Mouse (Mus musculus): ENCODE data around the gene Tmem72. TPM values are rescaled to one million over a fixed set of nuclear protein-coding genes. Genes with fewer than 3 reads are reported as not detected.

Tmem72 gene
- total and polyA plus RNA-seq, 3 experiments, result 0.01 to 0.04 TPM; not detected in 1

- no peak overlapping the region for H3K27ac ChIP-seq (ENCODE audit: control insufficient read depth, low read depth, low read length)
- H3K4me3 ChIP-seq (ENCODE audit: control insufficient read depth in 1 of 2, insufficient read depth in 1 of 2, low read depth in 2 of 2, low read length in 2 of 2), result no peak overlapping the region
- H3K27me3 ChIP-seq (ENCODE audit: control insufficient read depth in 1 of 2, insufficient read depth in 2 of 2, low read length in 2 of 2), result no peaks in the 10 kb centered on the region
- H3K9ac ChIP-seq (ENCODE audit: control insufficient read depth, low read depth, low read length, poor library complexity, severe bottlenecking), result no peak overlapping the region
- no peaks in the 10 kb centered on the region for H3K9me3 ChIP-seq (replicated peaks; ENCODE audit: insufficient read depth, low read length)
- no peaks in the 10 kb centered on the region for H3K36me3 ChIP-seq (ENCODE audit: control insufficient read depth in 1 of 2, insufficient read depth in 2 of 2, low read length in 2 of 2)
- DNase-seq (ENCODE audit: low read depth, low spot score), result no peak
- no peaks in the 10 kb centered on the region for H3K79me2 ChIP-seq (ENCODE audit: control insufficient read depth, insufficient read depth, low read length, poor library complexity)
- no peaks in the 10 kb centered on the region for H3K4me1 ChIP-seq (ENCODE audit: control insufficient read depth in 1 of 2, insufficient read depth in 2 of 2, low read length in 2 of 2)
- no peak for TF ChIP-seq ETS1 (IDR thresholded peaks at IDR 0.05; ENCODE audit: low read depth, low read length)
- no peak for TF ChIP-seq POLR2AphosphoS5 (IDR thresholded peaks at IDR 0.05; ENCODE audit: borderline replicate concordance, low read depth, low read length)
- no peak for TF ChIP-seq SMC3 (IDR thresholded peaks at IDR 0.05; ENCODE audit: low read depth, low read length)
- no peak for TF ChIP-seq TAL1 (IDR thresholded peaks at IDR 0.05; ENCODE audit: low read length)
- TF ChIP-seq HCFC1 (IDR thresholded peaks at IDR 0.05; ENCODE audit: low read depth, low read length), result no peak
- no peak for TF ChIP-seq POLR2A (IDR thresholded peaks at IDR 0.05; ENCODE audit: control insufficient read depth in 1 of 2, insufficient read depth in 1 of 2, low read depth in 1 of 2, low read length in 2 of 2, poor library complexity in 1 of 2)
- TF ChIP-seq MYC (IDR thresholded peaks at IDR 0.05; ENCODE audit: low read depth, low read length), result no peak
- TF ChIP-seq NELFE (IDR thresholded peaks at IDR 0.05; ENCODE audit: low read depth, low read length), result no peak
- TF ChIP-seq NRF1 (IDR thresholded peaks at IDR 0.05; ENCODE audit: insufficient read depth, low read depth, low read length, poor library complexity, severe bottlenecking), result no peak
- TF ChIP-seq MXI1 (IDR thresholded peaks at IDR 0.05; ENCODE audit: low read depth, low read length), result no peak
- no peak for TF ChIP-seq USF1 (IDR thresholded peaks at IDR 0.05; ENCODE audit: low read depth, low read length)
- TF ChIP-seq ZMIZ1 (IDR thresholded peaks at IDR 0.05; ENCODE audit: low read depth, low read length), result no peak
Observed at GRCm38 (mm10) chr6:116715166-116715565, 1.5 kb downstream of the Tmem72 start.

- no peak for TF ChIP-seq POLR2AphosphoS5 (IDR thresholded peaks at IDR 0.05; ENCODE audit: borderline replicate concordance, low read depth, low read length)
- no peak for TF ChIP-seq HCFC1 (IDR thresholded peaks at IDR 0.05; ENCODE audit: low read depth, low read length)
- TF ChIP-seq POLR2AphosphoS2 (IDR thresholded peaks at IDR 0.05; ENCODE audit: low read length), result no peak
- no peak for TF ChIP-seq ZMIZ1 (IDR thresholded peaks at IDR 0.05; ENCODE audit: low read depth, low read length)
- no peak for TF ChIP-seq GATA1 (IDR thresholded peaks at IDR 0.05; ENCODE audit: low read depth, low read length)
- no peak for TF ChIP-seq CHD2 (IDR thresholded peaks at IDR 0.05; ENCODE audit: low read length)
- no peak for TF ChIP-seq GABPA (IDR thresholded peaks at IDR 0.05; ENCODE audit: low read depth, low read length)
- no peak for TF ChIP-seq MAFK (IDR thresholded peaks at IDR 0.05; ENCODE audit: borderline replicate concordance, low read depth, low read length)
- TF ChIP-seq JUND (IDR thresholded peaks at IDR 0.05; ENCODE audit: low read depth, low read length), result no peak
- no peak for TF ChIP-seq MAZ (IDR thresholded peaks at IDR 0.05; ENCODE audit: low read depth, low read length)
- no peak for TF ChIP-seq ETS1 (IDR thresholded peaks at IDR 0.05; ENCODE audit: low read depth, low read length)
- no peak for TF ChIP-seq E2F4 (IDR thresholded peaks at IDR 0.05; ENCODE audit: borderline replicate concordance, low read depth, low read length)
- no peak for TF ChIP-seq NELFE (IDR thresholded peaks at IDR 0.05; ENCODE audit: low read depth, low read length)
- TF ChIP-seq MEF2A (IDR thresholded peaks at IDR 0.05; ENCODE audit: extremely low read depth, insufficient replicate concordance, low read depth, low read length, poor library complexity, severe bottlenecking), result no peak
- no peak for TF ChIP-seq NRF1 (IDR thresholded peaks at IDR 0.05; ENCODE audit: insufficient read depth, low read depth, low read length, poor library complexity, severe bottlenecking)
- no peak for TF ChIP-seq ZNF384 (IDR thresholded peaks at IDR 0.05; ENCODE audit: low read depth, low read length)
- no peak for TF ChIP-seq ZC3H11A (IDR thresholded peaks at IDR 0.05; ENCODE audit: low read depth, low read length)
- TF ChIP-seq CHD1 (IDR thresholded peaks at IDR 0.05; ENCODE audit: low read depth, low read length), result no peak
- no peak for TF ChIP-seq USF1 (IDR thresholded peaks at IDR 0.05; ENCODE audit: low read depth, low read length)
- Histone ChIP-seq H3K27me3 (ENCODE audit: control insufficient read depth in 1 of 2, insufficient read depth in 2 of 2, low read length in 2 of 2) (no peaks in the 10 kb centered on the region), H3K4me3 (ENCODE audit: control insufficient read depth in 1 of 2, insufficient read depth in 1 of 2, low read depth in 2 of 2, low read length in 2 of 2) (no peak overlapping the region), H3K79me2 (ENCODE audit: control insufficient read depth, insufficient read depth, low read length, poor library complexity) (no peaks in the 10 kb centered on the region), H3K36me3 (ENCODE audit: control insufficient read depth in 1 of 2, insufficient read depth in 2 of 2, low read length in 2 of 2) (no peaks in the 10 kb centered on the region), H3K27ac (ENCODE audit: control insufficient read depth, low read depth, low read length) (no peak overlapping the region), H3K4me1 (ENCODE audit: control insufficient read depth in 1 of 2, insufficient read depth in 2 of 2, low read length in 2 of 2) (no peaks in the 10 kb centered on the region), H3K9me3 (replicated peaks; ENCODE audit: insufficient read depth, low read length) (no peaks in the 10 kb centered on the region), H3K9ac (ENCODE audit: control insufficient read depth, low read depth, low read length, poor library complexity, severe bottlenecking) (no peak overlapping the region)
- DNase-seq (ENCODE audit: low read depth, low spot score), result no peak
Observed at GRCm38 (mm10) chr6:116714576-116714975, 2.1 kb downstream of the Tmem72 start.
